10 mouse cellular contexts compared by ENCODE assay signal in the genomic region with DNA sequence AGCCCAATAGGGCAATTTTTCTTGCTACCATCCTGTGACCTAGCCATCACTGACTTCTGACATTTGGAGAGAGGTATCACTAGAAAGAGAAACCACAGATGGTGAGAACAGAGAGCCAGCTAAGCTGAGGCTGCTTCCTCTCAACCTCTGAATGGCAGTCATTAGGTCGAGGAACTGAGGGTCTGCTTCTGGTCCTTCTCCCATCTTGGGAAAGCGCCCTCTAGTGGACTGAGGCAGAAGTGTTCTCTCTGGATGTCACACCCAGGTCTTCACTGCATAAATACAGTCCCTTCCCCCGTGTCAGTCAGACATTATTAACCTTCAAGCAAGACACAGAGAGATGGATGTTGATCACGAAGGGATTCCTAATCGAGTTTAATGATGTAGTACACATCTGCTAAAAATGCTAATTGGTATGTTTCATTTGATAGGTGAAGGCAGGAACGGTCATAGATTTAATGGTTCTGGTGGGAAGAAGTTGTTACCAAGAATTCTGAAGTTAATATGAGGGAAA.
A peak's percentile ranks its signal among the peaks of the same experiment; 100 is the strongest.
DNase-seq lines count a peak whose midpoint lies in the region; ATAC-seq lines count a peak whose summit lies in the region.
"Had no signal": no experiment of that assay in that cellular context is flagged by ENCODE, and none has a peak within 500 bp of the region (broad histone marks: within the 10 kb centered on the region; RNA-seq: fewer than 3 reads in every experiment).

No protein-coding gene starts in this region.

- DNase-seq in heart, postnatal 4 days: peak; percentile 61
- DNase-seq in heart, adult 8-10 months (ENCODE audit: low spot score): no peak
- peak; percentile 41 for DNase-seq in 416B (ENCODE audit: low read depth)
- DNase-seq in MEL-GATA-1-ER (ENCODE audit: extremely low read depth, low read depth): peak; percentile 56
- peak; percentile 72 for DNase-seq in embryonic facial prominence, embryonic 11.5 days (ENCODE audit: low spot score)
- DNase-seq in natural killer cell, adult 2 months (ENCODE audit: low spot score in 2 of 2): peak; percentile 3 to 41
- DNase-seq in layer of hippocampus, adult 18-20 months (ENCODE audit: low spot score in 2 of 2): no peak

- H3K36me3 ChIP-seq in embryonic facial prominence, embryonic 11.5 days (replicated peaks; ENCODE audit: control insufficient read depth, insufficient read depth, low read depth, low read length): no peaks in the 10 kb centered on the region
- H3K36me3 ChIP-seq in intestine, embryonic 15.5 days: no peaks in the 10 kb centered on the region
- H3K36me3 ChIP-seq: embryonic facial prominence, embryonic 13.5 days; limb, embryonic 15.5 days had no signal

- no peak overlapping the region for H3K4me2 ChIP-seq in embryonic facial prominence, embryonic 11.5 days (ENCODE audit: low read depth, low read length)
- no peak overlapping the region for H3K4me2 ChIP-seq in intestine, embryonic 15.5 days (replicated peaks)
- H3K4me2 ChIP-seq: embryonic facial prominence, embryonic 13.5 days; limb, embryonic 15.5 days had no signal

- H3K4me3 ChIP-seq in embryonic facial prominence, embryonic 11.5 days (ENCODE audit: low read depth, low read length): no peak overlapping the region
- H3K4me3 ChIP-seq in intestine, embryonic 15.5 days (replicated peaks): no peak overlapping the region
- H3K4me3 ChIP-seq: embryonic facial prominence, embryonic 13.5 days; limb, embryonic 15.5 days had no signal

- H3K27ac ChIP-seq in embryonic facial prominence, embryonic 11.5 days (replicated peaks; ENCODE audit: low read depth, low read length): no peak overlapping the region
- no peak overlapping the region for H3K27ac ChIP-seq in intestine, embryonic 15.5 days
- H3K27ac ChIP-seq: embryonic facial prominence, embryonic 13.5 days; limb, embryonic 15.5 days had no signal

- ATAC-seq in embryonic facial prominence, embryonic 11.5 days (replicated peaks; ENCODE audit: insufficient number of reproducible peaks, low FRiP score, low TSS enrichment, low read depth): no peak
- no peak for ATAC-seq in intestine, embryonic 15.5 days

- 30% methylated on average over 6 of the region's 6 CpGs for WGBS in embryonic facial prominence, embryonic 11.5 days
- 39% methylated on average over 6 of the region's 6 CpGs for WGBS in intestine, embryonic 15.5 days

- no peaks in the 10 kb centered on the region for H3K9me3 ChIP-seq in embryonic facial prominence, embryonic 11.5 days (replicated peaks; ENCODE audit: control insufficient read depth, low read length)
- H3K9me3 ChIP-seq in intestine, embryonic 15.5 days: no peaks in the 10 kb centered on the region
- H3K9me3 ChIP-seq: embryonic facial prominence, embryonic 13.5 days; limb, embryonic 15.5 days had no signal

- no peaks in the 10 kb centered on the region for H3K27me3 ChIP-seq in embryonic facial prominence, embryonic 11.5 days (ENCODE audit: control insufficient read depth, insufficient read depth, low read length)
- no peaks in the 10 kb centered on the region; the same call in 1 of the 2 replicates for H3K27me3 ChIP-seq in intestine, embryonic 15.5 days (replicated peaks)

- no peaks in the 10 kb centered on the region for H3K4me1 ChIP-seq in embryonic facial prominence, embryonic 11.5 days (ENCODE audit: control insufficient read depth, insufficient read depth, low read length)
- 0 out of 2 replicates have a peak, but pooled peaks cover 4% of the 10 kb centered on the region for H3K4me1 ChIP-seq in intestine, embryonic 15.5 days (replicated peaks)
- H3K4me1 ChIP-seq: limb, embryonic 15.5 days had no signal

- H3K9ac ChIP-seq in embryonic facial prominence, embryonic 11.5 days (replicated peaks; ENCODE audit: low read length): no peak overlapping the region
- no peak overlapping the region for H3K9ac ChIP-seq in intestine, embryonic 15.5 days
- H3K9ac ChIP-seq: embryonic facial prominence, embryonic 13.5 days; limb, embryonic 15.5 days had no signal

Comparison
In these comparisons a context has a peak if more than half of its experiments do, and no peak if none do; other contexts are left out.
1. DNase-seq: peak in heart, postnatal 4 days (single experiment), 416B (single experiment), MEL-GATA-1-ER (single experiment), embryonic facial prominence, embryonic 11.5 days (single experiment) and natural killer cell, adult 2 months (2 of 2); none in heart, adult 8-10 months (single experiment) and layer of hippocampus, adult 18-20 months (0 of 2).